Comparison of ENCODE assay signal across 1 mouse cellular context in genomic region chr10:79595590-79595929, GRCm38 (mm10).
TF ChIP-seq lines count a peak whose summit lies in the region.

No protein-coding gene starts in this region.

TF ChIP-seq in CH12.LX, 34 proteins besides CTCF, POLR2A, EP300 and RAD21:
- TF ChIP-seq USF2 (conservative IDR thresholded peaks at IDR 0.05; ENCODE audit: low read depth, low read length) (no peak), MXI1 (IDR thresholded peaks at IDR 0.05; ENCODE audit: low read depth, low read length) (no peak), GABPA (IDR thresholded peaks at IDR 0.05; ENCODE audit: insufficient replicate concordance, low read depth, low read length) (no peak), ZMIZ1 (IDR thresholded peaks at IDR 0.05; ENCODE audit: low read depth, low read length) (no peak), NRF1 (IDR thresholded peaks at IDR 0.05; ENCODE audit: low read depth, low read length) (no peak), PAX5 (IDR thresholded peaks at IDR 0.05; ENCODE audit: low read length) (no peak), ZC3H11A (IDR thresholded peaks at IDR 0.05; ENCODE audit: low read depth, low read length) (no peak), SIN3A (IDR thresholded peaks at IDR 0.05; ENCODE audit: low read length) (no peak), TBP (conservative IDR thresholded peaks at IDR 0.05; ENCODE audit: low read depth, low read length) (no peak), KAT2A (IDR thresholded peaks at IDR 0.05; ENCODE audit: insufficient replicate concordance, low read length) (no peak), ETS1 (conservative IDR thresholded peaks at IDR 0.05; ENCODE audit: low read depth, low read length) (no peak), ELF1 (IDR thresholded peaks at IDR 0.05; ENCODE audit: low read depth, low read length) (no peak), UBTF (IDR thresholded peaks at IDR 0.05; ENCODE audit: low read depth, low read length) (no peak), BHLHE40 (IDR thresholded peaks at IDR 0.05; ENCODE audit: low read depth, low read length) (no peak), USF1 (IDR thresholded peaks at IDR 0.05; ENCODE audit: low read depth, low read length) (no peak), SMC3 (IDR thresholded peaks at IDR 0.05; ENCODE audit: low read depth, low read length) (no peak), CHD1 (IDR thresholded peaks at IDR 0.05; ENCODE audit: low read depth, low read length) (no peak), MAFK (IDR thresholded peaks at IDR 0.05; ENCODE audit: insufficient replicate concordance, low read length) (no peak), ZKSCAN1 (IDR thresholded peaks at IDR 0.05; ENCODE audit: borderline replicate concordance, low read depth, low read length) (no peak)
